Mouse (Mus musculus): ENCODE measurements at regions not wholly inside any gene's neighbourhood (a gene's known extent, or its start where the extent isn't known, plus 50 kb on each side); places are given as distances from the start of the nearest gene placed in this dataset.

- 57% methylated on average over 2 of the region's 2 CpGs for WGBS
- no peak overlapping the region for H3K4me3 ChIP-seq
- ATAC-seq (replicated peaks), result no peak
These were observed 346.9 kb upstream of the C030005K15Rik start for GRCm38 (mm10) chr10:98073432-98073831.

GRCm38 (mm10) chr10:98084881-98085280 lies 358.3 kb upstream of the C030005K15Rik start:
- ATAC-seq (replicated peaks), result no peak
- Histone ChIP-seq H3K4me1 (no peaks in the 10 kb centered on the region), H3K27me3 (replicated peaks) (no peaks in the 10 kb centered on the region), H3K4me3 (no peak overlapping the region), H3K9ac (no peak overlapping the region), H3K36me3 (replicated peaks) (no peaks in the 10 kb centered on the region), H3K27ac (no peak overlapping the region), H3K4me2 (no peak overlapping the region), H3K9me3 (no peaks in the 10 kb centered on the region)
- WGBS, result 69% methylated on average over 2 of the region's 2 CpGs

More at GRCm38 (mm10) chr10:98073432-98073831, 346.9 kb upstream of the C030005K15Rik start:
- Histone ChIP-seq H3K4me1 (no peaks in the 10 kb centered on the region), H3K9me3 (no peaks in the 10 kb centered on the region), H3K4me2 (no peak overlapping the region), H3K27ac (no peak overlapping the region), H3K9ac (no peak overlapping the region), H3K36me3 (replicated peaks) (no peaks in the 10 kb centered on the region), H3K27me3 (replicated peaks) (no peaks in the 10 kb centered on the region)

- ATAC-seq (replicated peaks), result no peak
- Histone ChIP-seq H3K9ac (no peak overlapping the region), H3K4me1 (no peaks in the 10 kb centered on the region), H3K4me3 (no peak overlapping the region), H3K27ac (no peak overlapping the region), H3K36me3 (replicated peaks) (no peaks in the 10 kb centered on the region), H3K9me3 (no peaks in the 10 kb centered on the region), H3K27me3 (replicated peaks) (no peaks in the 10 kb centered on the region), H3K4me2 (no peak overlapping the region)
- WGBS, result 92% methylated on average over 5 of the region's 5 CpGs
These were observed 389.7 kb upstream of the C030005K15Rik start for GRCm38 (mm10) chr10:98116296-98116695.

- H3K9me3 ChIP-seq, result no peaks in the 10 kb centered on the region
- no peaks in the 10 kb centered on the region for H3K4me1 ChIP-seq
- 97% methylated on average over 1 of the region's 1 CpGs for WGBS
- H3K9ac ChIP-seq, result no peak overlapping the region
- H3K27me3 ChIP-seq (replicated peaks), result no peaks in the 10 kb centered on the region
- H3K36me3 ChIP-seq (replicated peaks), result no peaks in the 10 kb centered on the region
- no peak overlapping the region for H3K27ac ChIP-seq
- no peak overlapping the region for H3K4me2 ChIP-seq
- H3K4me3 ChIP-seq, result no peak overlapping the region
- ATAC-seq (replicated peaks), result no peak
These were observed 399.2 kb upstream of the C030005K15Rik start for GRCm38 (mm10) chr10:98125713-98126112.

GRCm38 (mm10) chr10:98135026-98135425 lies 408.5 kb upstream of the C030005K15Rik start:
- 81% methylated on average over 1 of the region's 1 CpGs for WGBS
- ATAC-seq (replicated peaks), result no peak
- no peaks in the 10 kb centered on the region for H3K36me3 ChIP-seq (replicated peaks)

GRCm38 (mm10) chr10:98145773-98146172 lies 419.2 kb upstream of the C030005K15Rik start:
- 69% methylated on average over 1 of the region's 1 CpGs for WGBS
- no peak overlapping the region for H3K4me3 ChIP-seq
- H3K27me3 ChIP-seq (replicated peaks), result no peaks in the 10 kb centered on the region
- no peak overlapping the region for H3K9ac ChIP-seq
- ATAC-seq (replicated peaks), result no peak
- no peak overlapping the region for H3K4me2 ChIP-seq
- H3K27ac ChIP-seq, result no peak overlapping the region
- H3K4me1 ChIP-seq, result no peaks in the 10 kb centered on the region
- H3K9me3 ChIP-seq, result no peaks in the 10 kb centered on the region
- no peaks in the 10 kb centered on the region for H3K36me3 ChIP-seq (replicated peaks)

More at GRCm38 (mm10) chr10:98135026-98135425, 408.5 kb upstream of the C030005K15Rik start:
- H3K27me3 ChIP-seq (replicated peaks), result no peaks in the 10 kb centered on the region
- H3K4me1 ChIP-seq, result no peaks in the 10 kb centered on the region
- no peak overlapping the region for H3K4me3 ChIP-seq
- H3K4me2 ChIP-seq, result no peak overlapping the region
- no peak overlapping the region for H3K9ac ChIP-seq
- H3K9me3 ChIP-seq, result no peaks in the 10 kb centered on the region
- H3K27ac ChIP-seq, result no peak overlapping the region

GRCm38 (mm10) chr10:98146998-98147863 lies 420.7 kb upstream of the C030005K15Rik start:
- Histone ChIP-seq H3K36me3 (replicated peaks) (no peaks in the 10 kb centered on the region), H3K27me3 (replicated peaks) (no peaks in the 10 kb centered on the region), H3K4me3 (no peak overlapping the region), H3K4me2 (no peak overlapping the region), H3K4me1 (no peaks in the 10 kb centered on the region), H3K27ac (no peak overlapping the region), H3K9ac (no peak overlapping the region), H3K9me3 (no peaks in the 10 kb centered on the region)
- no peak for ATAC-seq (replicated peaks)
- 80% methylated on average over 9 of the region's 9 CpGs for WGBS

GRCm38 (mm10) chr10:98155982-98156381 lies 429.4 kb upstream of the C030005K15Rik start:
- Histone ChIP-seq H3K9ac (no peak overlapping the region), H3K9me3 (no peaks in the 10 kb centered on the region), H3K27ac (no peak overlapping the region), H3K4me1 (no peaks in the 10 kb centered on the region), H3K4me2 (no peak overlapping the region), H3K36me3 (replicated peaks) (no peaks in the 10 kb centered on the region), H3K27me3 (replicated peaks) (no peaks in the 10 kb centered on the region), H3K4me3 (no peak overlapping the region)
- WGBS, result 87% methylated on average over 2 of the region's 2 CpGs
- ATAC-seq (replicated peaks), result no peak

- Histone ChIP-seq H3K9ac (no peak overlapping the region), H3K4me2 (no peak overlapping the region), H3K9me3 (no peaks in the 10 kb centered on the region), H3K36me3 (replicated peaks) (no peaks in the 10 kb centered on the region), H3K4me1 (no peaks in the 10 kb centered on the region), H3K27ac (no peak overlapping the region), H3K4me3 (no peak overlapping the region), H3K27me3 (replicated peaks) (no peaks in the 10 kb centered on the region)
- WGBS, result 39% methylated on average over 3 of the region's 3 CpGs
- ATAC-seq (replicated peaks), result no peak
These were observed 459.1 kb upstream of the C030005K15Rik start for GRCm38 (mm10) chr10:98185666-98186065.

- Histone ChIP-seq H3K4me2 (no peak overlapping the region), H3K4me1 (no peaks in the 10 kb centered on the region), H3K4me3 (no peak overlapping the region), H3K9ac (no peak overlapping the region), H3K36me3 (replicated peaks) (no peaks in the 10 kb centered on the region), H3K27ac (no peak overlapping the region), H3K9me3 (no peaks in the 10 kb centered on the region), H3K27me3 (replicated peaks) (no peaks in the 10 kb centered on the region)
- no peak for ATAC-seq (replicated peaks)
- 76% methylated on average over 4 of the region's 4 CpGs for WGBS
These were observed 470.3 kb upstream of the C030005K15Rik start for GRCm38 (mm10) chr10:98196852-98197251.

- no peak overlapping the region for H3K4me3 ChIP-seq
- 82% methylated on average over 2 of the region's 2 CpGs for WGBS
- no peaks in the 10 kb centered on the region for H3K36me3 ChIP-seq (replicated peaks)
- ATAC-seq (replicated peaks), result no peak
- no peaks in the 10 kb centered on the region for H3K9me3 ChIP-seq
- no peak overlapping the region for H3K4me2 ChIP-seq
- H3K9ac ChIP-seq, result no peak overlapping the region
- no peaks in the 10 kb centered on the region for H3K4me1 ChIP-seq
- no peaks in the 10 kb centered on the region for H3K27me3 ChIP-seq (replicated peaks)
- no peak overlapping the region for H3K27ac ChIP-seq
These were observed 483.7 kb upstream of the C030005K15Rik start for GRCm38 (mm10) chr10:98210246-98210645.

GRCm38 (mm10) chr10:98212876-98213587 lies 486.5 kb upstream of the C030005K15Rik start:
- Histone ChIP-seq H3K36me3 (replicated peaks) (no peaks in the 10 kb centered on the region), H3K4me3 (no peak overlapping the region), H3K9ac (no peak overlapping the region), H3K27ac (no peak overlapping the region), H3K4me2 (no peak overlapping the region), H3K27me3 (replicated peaks) (no peaks in the 10 kb centered on the region), H3K4me1 (no peaks in the 10 kb centered on the region), H3K9me3 (no peaks in the 10 kb centered on the region)
- WGBS, result 82% methylated on average over 7 of the region's 7 CpGs
- no peak for ATAC-seq (replicated peaks)

Measured in midbrain, embryonic 15.5 days (tissue).